Mouse (Mus musculus): Measurements from ENCODE around the gene Copg2. TPM values are rescaled to one million over a fixed set of nuclear protein-coding genes. Genes with fewer than 3 reads are reported as not detected.

The Copg2 gene
- polyA plus RNA-seq, 1 experiment from 2014 or later: 6.6 TPM

DNA sequence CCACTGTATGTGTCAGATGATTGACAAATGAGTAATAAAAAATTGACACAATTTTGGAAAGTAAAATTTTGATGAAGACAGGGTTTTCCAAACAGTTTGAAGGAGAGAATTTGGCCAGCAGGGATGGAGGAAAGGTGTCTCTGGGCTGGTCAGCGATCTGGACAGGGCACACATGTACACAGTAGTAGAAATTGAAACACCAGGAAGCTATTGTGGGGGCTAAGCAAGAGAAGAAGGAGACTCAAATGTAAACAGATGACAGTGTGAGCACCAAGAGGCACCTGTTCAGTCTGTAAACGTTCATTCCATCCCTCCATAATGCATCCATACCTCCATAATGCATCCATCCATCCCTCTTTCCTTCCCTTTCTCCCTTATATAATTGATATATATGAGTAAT, 145.4 kb downstream of the Copg2 start:
- no peak overlapping the region for H3K4me2 ChIP-seq (ENCODE audit: low read depth, low read length)
- TF ChIP-seq EP300 (IDR thresholded peaks at IDR 0.05; ENCODE audit: low read depth): no peak
- TF ChIP-seq CTCF (IDR thresholded peaks at IDR 0.05; ENCODE audit: low read depth): no peak
- DNase-seq: no peak
- ATAC-seq: no peak
- no peak overlapping the region for H3K27ac ChIP-seq (ENCODE audit: low read depth)
- no peaks in the 10 kb centered on the region for H3K27me3 ChIP-seq (ENCODE audit: insufficient read depth, low read length)
- H3K4me1 ChIP-seq (ENCODE audit: insufficient read depth): no peaks in the 10 kb centered on the region
- H3K9ac ChIP-seq (replicated peaks): no peak overlapping the region
- H3K9me3 ChIP-seq (ENCODE audit: low read length): no peaks in the 10 kb centered on the region
- peaks cover 26% of the 10 kb centered on the region for H3K36me3 ChIP-seq (replicated peaks; ENCODE audit: insufficient read depth, low read length)
- no peak overlapping the region for H3K4me3 ChIP-seq (ENCODE audit: low read depth, low read length)
- whole genome bisulfite sequencing (ENCODE audit: insufficient replicate concordance): 75% methylated on average over 2 of the region's 2 CpGs

DNA sequence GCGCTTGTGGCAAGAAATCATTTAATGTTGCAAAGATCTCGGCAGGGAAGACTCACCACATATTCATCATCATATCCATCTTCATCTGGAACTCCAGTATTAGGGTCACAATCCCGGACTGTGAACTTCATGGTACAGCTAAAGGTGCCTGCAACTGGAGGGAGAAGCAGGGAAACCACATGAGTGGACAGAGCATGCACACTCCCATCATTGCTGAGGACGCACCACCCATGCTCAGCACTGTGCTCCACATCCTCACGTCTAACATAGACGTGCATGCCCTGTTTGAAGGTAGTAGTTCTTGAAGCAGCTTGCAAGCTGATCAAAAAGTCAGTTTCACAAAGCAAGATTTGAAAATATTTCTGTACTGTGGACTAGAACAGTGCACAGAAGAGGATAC, 146.1 kb downstream of the Copg2 start:
- 82% methylated on average over 6 of the region's 6 CpGs for WGBS (ENCODE audit: insufficient replicate concordance)
- DNase-seq (no peak), ATAC-seq (no peak)
- no peaks in the 10 kb centered on the region for H3K27me3 ChIP-seq (ENCODE audit: insufficient read depth, low read length)
- H3K27ac ChIP-seq (ENCODE audit: low read depth): no peak overlapping the region
- H3K9me3 ChIP-seq (ENCODE audit: low read length): no peaks in the 10 kb centered on the region
- H3K9ac ChIP-seq (replicated peaks): no peak overlapping the region
- H3K4me2 ChIP-seq (ENCODE audit: low read depth, low read length): no peak overlapping the region
- no peak for TF ChIP-seq EP300 (IDR thresholded peaks at IDR 0.05; ENCODE audit: low read depth)
- no peak for TF ChIP-seq CTCF (IDR thresholded peaks at IDR 0.05; ENCODE audit: low read depth)
- H3K4me1 ChIP-seq (ENCODE audit: insufficient read depth): no peaks in the 10 kb centered on the region
- no peak overlapping the region for H3K4me3 ChIP-seq (ENCODE audit: low read depth, low read length)
- peaks cover 26% of the 10 kb centered on the region for H3K36me3 ChIP-seq (replicated peaks; ENCODE audit: insufficient read depth, low read length)

DNA sequence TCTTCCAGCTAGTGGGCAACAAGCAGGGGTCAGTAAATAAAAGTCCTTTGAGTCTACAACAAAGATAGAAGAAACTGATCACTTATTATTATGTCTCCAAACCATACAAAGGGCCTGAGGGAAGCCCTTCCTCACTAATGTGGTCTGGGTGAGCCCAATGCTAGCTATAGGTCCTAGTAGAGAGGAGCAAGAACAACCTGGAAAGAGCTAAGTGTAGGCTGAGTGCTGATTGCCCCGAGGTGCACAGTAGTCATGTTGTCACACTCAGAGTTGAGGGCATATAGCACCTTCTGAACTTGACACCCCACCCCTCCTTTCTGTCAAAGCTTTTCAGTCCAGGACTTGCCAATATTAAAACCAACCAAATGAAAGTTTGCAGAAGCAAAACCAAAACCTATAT, 146.7 kb downstream of the Copg2 start:
- no peaks in the 10 kb centered on the region for H3K27me3 ChIP-seq (ENCODE audit: insufficient read depth, low read length)
- 68% methylated on average over 1 of the region's 1 CpGs for WGBS (ENCODE audit: insufficient replicate concordance)
- no peak for ATAC-seq
- no peak for DNase-seq
- peaks cover 26% of the 10 kb centered on the region for H3K36me3 ChIP-seq (replicated peaks; ENCODE audit: insufficient read depth, low read length)
- H3K9ac ChIP-seq (replicated peaks): no peak overlapping the region
- H3K4me3 ChIP-seq (ENCODE audit: low read depth, low read length): no peak overlapping the region
- no peaks in the 10 kb centered on the region for H3K9me3 ChIP-seq (ENCODE audit: low read length)
- no peak overlapping the region for H3K27ac ChIP-seq (ENCODE audit: low read depth)
- no peak for TF ChIP-seq EP300 (IDR thresholded peaks at IDR 0.05; ENCODE audit: low read depth)
- TF ChIP-seq CTCF (IDR thresholded peaks at IDR 0.05; ENCODE audit: low read depth): no peak
- no peak overlapping the region for H3K4me2 ChIP-seq (ENCODE audit: low read depth, low read length)
- H3K4me1 ChIP-seq (ENCODE audit: insufficient read depth): no peaks in the 10 kb centered on the region

DNA sequence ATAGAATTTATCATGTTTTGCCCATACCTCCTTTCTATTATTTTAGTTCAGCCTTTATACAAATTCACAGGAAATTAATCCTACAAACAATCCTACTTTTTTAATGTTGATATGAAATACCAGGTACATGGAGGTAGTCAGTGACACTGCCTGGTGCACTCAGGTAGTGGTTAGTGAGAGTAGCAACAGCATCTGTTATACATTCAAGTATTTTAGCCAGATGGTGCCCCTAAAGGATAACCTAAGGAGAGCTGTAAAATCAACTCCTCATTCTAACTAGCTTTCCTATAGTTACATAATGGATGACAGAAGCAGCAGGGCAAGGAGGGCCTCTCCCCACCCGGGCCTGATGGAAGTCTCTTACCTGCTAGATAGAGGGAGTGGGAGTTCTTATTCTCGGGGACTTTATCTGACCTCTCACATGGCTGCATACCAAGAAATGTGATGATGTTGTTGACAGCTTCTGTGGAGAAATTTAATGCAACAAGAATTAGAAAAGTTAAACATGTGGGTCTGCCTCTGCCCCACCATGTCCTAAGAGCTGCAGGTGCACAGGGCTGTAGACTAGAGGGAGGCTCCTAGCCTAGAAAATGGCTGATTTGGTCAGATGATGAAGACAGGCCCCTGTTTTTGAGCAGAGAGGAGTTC, 147.4 kb downstream of the Copg2 start:
- DNase-seq (no peak), ATAC-seq (no peak)
- WGBS (ENCODE audit: insufficient replicate concordance): 63% methylated on average over 2 of the region's 2 CpGs
- Histone ChIP-seq H3K4me1 (ENCODE audit: insufficient read depth) (no peaks in the 10 kb centered on the region), H3K4me2 (ENCODE audit: low read depth, low read length) (no peak overlapping the region), H3K27ac (ENCODE audit: low read depth) (no peak overlapping the region), H3K9me3 (ENCODE audit: low read length) (no peaks in the 10 kb centered on the region), H3K36me3 (replicated peaks; ENCODE audit: insufficient read depth, low read length) (peaks cover 26% of the 10 kb centered on the region), H3K4me3 (ENCODE audit: low read depth, low read length) (no peak overlapping the region), H3K27me3 (ENCODE audit: insufficient read depth, low read length) (no peaks in the 10 kb centered on the region), H3K9ac (replicated peaks) (no peak overlapping the region)
- TF ChIP-seq EP300 (IDR thresholded peaks at IDR 0.05; ENCODE audit: low read depth): no peak
- TF ChIP-seq CTCF (IDR thresholded peaks at IDR 0.05; ENCODE audit: low read depth): no peak

DNA sequence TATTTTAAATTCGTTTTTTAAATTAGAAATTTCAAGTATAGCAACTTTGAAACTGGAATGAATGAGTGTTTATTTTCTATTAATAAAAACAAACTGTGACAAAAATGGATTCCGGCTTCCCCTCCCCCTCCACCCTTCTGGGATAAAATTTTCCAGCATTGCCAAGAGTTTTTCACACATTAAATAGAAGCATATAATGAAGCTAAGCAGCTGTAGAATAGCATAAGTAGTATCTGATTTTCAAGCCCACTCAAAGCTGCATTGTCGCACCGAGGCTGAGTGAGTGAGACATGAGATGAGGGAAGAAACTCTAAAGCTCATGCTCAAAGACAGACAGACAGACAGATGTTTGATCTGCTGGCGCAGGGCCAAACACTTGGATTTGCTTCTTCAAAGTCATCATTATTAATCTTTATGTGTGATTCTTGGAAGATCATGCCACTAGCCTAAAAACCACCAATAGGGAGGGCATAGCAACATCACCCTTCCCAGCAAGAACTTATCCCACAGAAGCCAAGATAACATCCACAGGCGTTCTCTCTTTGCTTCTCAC, 148.2 kb downstream of the Copg2 start:
- Histone ChIP-seq H3K9ac (replicated peaks) (no peak overlapping the region), H3K4me2 (ENCODE audit: low read depth, low read length) (no peak overlapping the region), H3K4me1 (ENCODE audit: insufficient read depth) (no peaks in the 10 kb centered on the region), H3K9me3 (ENCODE audit: low read length) (no peaks in the 10 kb centered on the region), H3K36me3 (replicated peaks; ENCODE audit: insufficient read depth, low read length) (peaks cover 33% of the 10 kb centered on the region), H3K27me3 (ENCODE audit: insufficient read depth, low read length) (no peaks in the 10 kb centered on the region), H3K27ac (ENCODE audit: low read depth) (no peak overlapping the region), H3K4me3 (ENCODE audit: low read depth, low read length) (no peak overlapping the region)
- ATAC-seq (no peak), DNase-seq (no peak)
- 76% methylated on average over 6 of the region's 6 CpGs for WGBS (ENCODE audit: insufficient replicate concordance)
- no peak for TF ChIP-seq CTCF (IDR thresholded peaks at IDR 0.05; ENCODE audit: low read depth)
- no peak for TF ChIP-seq EP300 (IDR thresholded peaks at IDR 0.05; ENCODE audit: low read depth)

DNA sequence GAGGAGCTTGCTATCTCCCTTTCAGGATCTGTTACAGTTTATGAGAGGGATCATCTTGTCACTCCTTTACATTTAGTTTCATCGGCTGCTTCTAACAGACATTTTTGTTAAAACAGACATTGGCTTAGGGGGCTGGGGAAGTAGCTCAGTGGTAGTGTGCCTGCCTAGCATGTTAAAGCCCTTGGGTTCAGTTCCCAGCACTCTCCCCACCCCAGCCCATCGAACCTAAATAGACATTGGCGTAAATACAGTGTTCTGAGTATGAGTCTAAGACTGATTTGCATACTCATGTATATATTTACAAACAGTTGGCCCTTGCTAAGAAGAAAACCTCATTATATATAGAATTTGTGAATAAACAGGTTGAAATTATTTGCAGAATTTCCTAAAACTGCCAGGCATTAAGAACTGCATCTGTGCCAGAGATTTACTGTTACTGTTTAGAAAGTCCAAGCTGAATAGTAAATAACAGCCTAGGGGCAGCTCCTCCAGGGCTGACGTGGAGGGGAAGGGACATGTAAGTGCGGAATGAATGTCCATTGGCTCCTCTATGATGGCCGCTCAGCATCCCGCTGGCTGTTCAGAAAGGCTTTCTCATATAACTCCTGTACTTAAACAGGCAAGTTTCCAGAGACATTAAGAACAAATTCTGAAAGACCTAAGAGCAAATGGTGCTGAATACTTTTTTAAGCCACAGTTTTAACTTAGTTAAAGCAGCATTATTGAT, 148.8 kb downstream of the Copg2 start:
- no peaks in the 10 kb centered on the region for H3K4me1 ChIP-seq (ENCODE audit: insufficient read depth)
- H3K9ac ChIP-seq (replicated peaks): no peak overlapping the region
- H3K27me3 ChIP-seq (ENCODE audit: insufficient read depth, low read length): no peaks in the 10 kb centered on the region
- H3K4me3 ChIP-seq (ENCODE audit: low read depth, low read length): no peak overlapping the region
- peaks cover 33% of the 10 kb centered on the region for H3K36me3 ChIP-seq (replicated peaks; ENCODE audit: insufficient read depth, low read length)
- H3K4me2 ChIP-seq (ENCODE audit: low read depth, low read length): no peak overlapping the region
- no peak overlapping the region for H3K27ac ChIP-seq (ENCODE audit: low read depth)
- TF ChIP-seq CTCF (IDR thresholded peaks at IDR 0.05; ENCODE audit: low read depth) (no peak), EP300 (IDR thresholded peaks at IDR 0.05; ENCODE audit: low read depth) (no peak)
- ATAC-seq (no peak), DNase-seq (no peak)
- WGBS (ENCODE audit: insufficient replicate concordance): 79% methylated on average over 7 of the region's 7 CpGs
- no peaks in the 10 kb centered on the region for H3K9me3 ChIP-seq (ENCODE audit: low read length)
